Mouse (Mus musculus) liver, embryonic 16.5 days (tissue): ENCODE results near the gene Tspo2. TPM values are rescaled to one million over a fixed set of nuclear protein-coding genes. Genes with fewer than 3 reads are reported as not detected.

Experiments
- ATAC-seq: fragments of 200-750 bp; cut with Nextera tagmentation; 2 replicates; pipeline ENCODE4 v1.8.0; 2017; ENCODE audit warnings: low read depth, mild to moderate bottlenecking, moderate number of reproducible peaks, moderate library complexity
- H3K27ac ChIP-seq: fragments of 300-500 bp; sonication (generic); 2 replicates; pipeline ENCODE4 v1.5.1; 2014; ENCODE audit warnings: mild to moderate bottlenecking, low read length
- H3K27me3 ChIP-seq: fragments of 300-500 bp; sonication (generic); 2 replicates; pipeline ENCODE4 v1.6.1; 2014; ENCODE audit warnings: low read depth, low read length, mixed read lengths; ENCODE audit not compliant: control insufficient read depth, insufficient read depth
- H3K36me3 ChIP-seq: fragments of 300-500 bp; sonication (generic); 2 replicates; pipeline ENCODE4 v1.6.1; 2014; ENCODE audit warnings: mild to moderate bottlenecking; ENCODE audit not compliant: control insufficient read depth, insufficient read depth
- H3K4me1 ChIP-seq: fragments of 300-500 bp; sonication (generic); 2 replicates; pipeline ENCODE4 v1.6.1; 2014; ENCODE audit warnings: low read depth, low read length, mixed read lengths; ENCODE audit not compliant: control insufficient read depth
- H3K4me2 ChIP-seq: fragments of 300-500 bp; sonication (generic); 2 replicates; pipeline ENCODE4 v1.6.1; 2014; ENCODE audit warnings: low read depth, low read length, mixed read lengths
- H3K4me3 ChIP-seq: fragments of 300-500 bp; sonication (generic); 2 replicates; pipeline ENCODE4 v1.5.1; 2014; ENCODE audit warnings: low read depth, mild to moderate bottlenecking, low read length
- H3K9ac ChIP-seq: fragments of 300-500 bp; sonication (generic); 2 replicates; pipeline ENCODE4 v1.6.1; 2014; ENCODE audit warnings: low read depth, low read length
- H3K9me3 ChIP-seq: fragments of 300-500 bp; sonication (generic); replicated peaks from 2 replicates; pipeline ENCODE4 v1.6.1; 2016; ENCODE audit warnings: low read length; ENCODE audit not compliant: control insufficient read depth
- WGBS: fragments of 180-500 bp; shearing (Covaris S2); extraction: QIAGEN DNeasy Blood & Tissue Kit; methylation state at CpG from one replicate; pipeline ENCODE4 v1.1.7; 2014; ENCODE audit not compliant: insufficient replicate concordance; 5-methylcytosine and 5-hydroxymethylcytosine counted together
- polyA plus RNA-seq: library from polyadenylated mRNA; unstranded; fragments of >200 nt; fragmentation: Nextera tagmentation; extraction: Ambion mirVana; gene quantifications from 2 replicates; pipeline ENCODE4 v1.2.1, GENCODE M21; 2015

The Tspo2 gene
- polyA plus RNA-seq, 1 experiment from 2014 or later: 193 TPM

DNA sequence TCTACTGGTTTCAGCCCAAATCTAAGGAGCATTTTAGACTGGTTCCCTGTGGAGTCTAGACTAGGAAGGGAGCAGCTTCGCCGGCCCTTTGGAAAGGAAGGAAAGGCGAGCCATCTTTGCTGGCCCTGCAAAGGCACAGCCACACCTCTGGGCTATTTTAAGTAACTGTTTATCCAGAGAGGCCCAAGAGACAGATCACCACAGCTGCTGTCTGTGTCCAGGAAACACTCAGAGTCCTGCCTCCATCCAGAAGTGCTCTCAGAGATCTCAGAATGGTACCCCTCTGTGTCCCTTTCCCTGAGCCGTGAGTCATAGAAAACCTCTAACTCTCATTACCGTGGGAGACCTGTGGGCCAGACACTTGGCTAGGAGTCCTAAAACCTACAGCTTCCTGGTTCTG lies 20.9 kb downstream of the Tspo2 start:
- Histone ChIP-seq H3K27me3 (no peaks in the 10 kb centered on the region), H3K4me3 (no peak overlapping the region), H3K27ac (no peak overlapping the region), H3K9me3 (no peaks in the 10 kb centered on the region), H3K9ac (no peak overlapping the region), H3K4me1 (peaks cover 26% of the 10 kb centered on the region), H3K4me2 (no peak overlapping the region), H3K36me3 (no peaks in the 10 kb centered on the region)
- 25% methylated on average over 5 of the region's 5 CpGs for WGBS
- ATAC-seq: no peak

DNA sequence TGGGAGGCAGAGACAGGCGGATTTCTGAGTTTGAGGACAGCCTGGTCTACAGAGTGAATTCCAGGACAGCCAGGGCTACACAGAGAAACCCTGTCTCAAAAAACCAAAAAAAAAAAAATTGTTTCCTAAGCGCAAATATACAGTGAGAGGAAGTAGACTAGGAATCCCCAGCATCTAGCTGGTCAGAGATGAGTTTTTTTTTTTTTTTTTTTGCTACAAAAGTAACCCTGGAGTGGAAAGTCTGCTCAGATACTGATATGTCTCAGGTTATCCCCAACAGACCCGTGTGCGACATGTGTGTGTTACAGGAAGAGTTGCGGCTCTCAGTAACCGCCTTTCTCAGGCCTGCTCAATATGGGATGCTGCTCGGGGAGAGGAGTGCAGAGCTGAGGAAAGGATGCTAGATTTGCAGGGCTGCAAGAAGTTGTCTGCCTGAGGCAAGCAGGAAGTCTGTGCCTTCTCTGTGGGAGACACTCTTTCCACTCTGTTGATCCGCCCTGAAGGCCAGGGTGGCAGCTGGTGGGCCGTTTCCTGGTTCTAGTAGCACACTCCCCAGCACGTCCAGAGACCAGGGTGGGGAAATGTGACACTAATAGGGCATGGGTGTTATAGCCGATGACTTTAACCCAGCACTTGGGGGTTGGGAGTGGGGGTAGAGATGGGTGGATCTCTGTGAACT lies 23.3 kb downstream of the Tspo2 start:
- no peaks in the 10 kb centered on the region for H3K9me3 ChIP-seq
- ATAC-seq: no peak
- no peak overlapping the region for H3K9ac ChIP-seq
- no peaks in the 10 kb centered on the region for H3K27me3 ChIP-seq
- WGBS: 33% methylated on average over 11 of the region's 11 CpGs
- H3K4me3 ChIP-seq: no peak overlapping the region
- H3K4me2 ChIP-seq: no peak overlapping the region
- no peaks in the 10 kb centered on the region for H3K36me3 ChIP-seq
- H3K4me1 ChIP-seq: peaks cover 26% of the 10 kb centered on the region
- H3K27ac ChIP-seq: no peak overlapping the region

DNA sequence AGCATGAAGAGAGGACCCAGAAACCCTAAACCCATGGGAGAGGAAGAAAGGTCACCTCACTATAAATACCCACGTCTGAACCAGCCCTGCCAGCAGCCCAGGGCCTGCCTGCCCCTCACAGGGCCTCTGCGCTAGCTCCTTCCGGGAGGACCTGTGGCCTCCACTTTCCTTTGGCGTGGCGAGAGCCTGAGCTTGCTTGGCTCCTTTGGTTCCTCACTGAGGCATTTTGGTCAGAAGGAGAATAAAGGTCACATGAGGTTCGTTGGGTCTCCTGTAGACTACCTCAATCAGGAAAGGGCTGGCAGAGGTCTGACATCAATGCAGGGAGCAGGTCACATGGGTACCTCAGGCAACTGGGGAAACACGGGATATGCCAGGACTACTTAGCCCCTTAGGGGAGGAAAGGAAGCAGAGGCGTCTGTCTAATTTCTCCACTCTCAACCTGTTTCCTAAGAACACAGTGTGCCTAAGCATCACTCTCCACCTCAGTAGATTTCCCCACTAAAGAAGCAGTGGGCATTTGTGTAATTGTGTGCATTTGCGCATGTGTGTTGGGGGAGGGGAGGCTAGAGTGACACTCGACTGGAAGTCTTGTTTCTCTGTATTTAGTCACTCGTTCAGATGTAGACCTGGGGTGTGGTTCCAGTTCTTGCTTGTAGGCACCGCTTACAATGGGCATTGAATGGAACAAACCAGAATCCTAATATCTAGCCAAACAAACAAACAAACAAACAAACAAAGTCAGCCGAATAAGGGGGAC lies 24.2 kb downstream of the Tspo2 start:
- H3K27ac ChIP-seq: no peak overlapping the region
- no peaks in the 10 kb centered on the region for H3K36me3 ChIP-seq
- no peak overlapping the region for H3K4me2 ChIP-seq
- peaks cover 19% of the 10 kb centered on the region for H3K4me1 ChIP-seq
- no peak overlapping the region for H3K9ac ChIP-seq
- H3K4me3 ChIP-seq: no peak overlapping the region
- H3K9me3 ChIP-seq: no peaks in the 10 kb centered on the region
- 41% methylated on average over 13 of the region's 13 CpGs for WGBS
- H3K27me3 ChIP-seq: no peaks in the 10 kb centered on the region
- ATAC-seq: no peak

DNA sequence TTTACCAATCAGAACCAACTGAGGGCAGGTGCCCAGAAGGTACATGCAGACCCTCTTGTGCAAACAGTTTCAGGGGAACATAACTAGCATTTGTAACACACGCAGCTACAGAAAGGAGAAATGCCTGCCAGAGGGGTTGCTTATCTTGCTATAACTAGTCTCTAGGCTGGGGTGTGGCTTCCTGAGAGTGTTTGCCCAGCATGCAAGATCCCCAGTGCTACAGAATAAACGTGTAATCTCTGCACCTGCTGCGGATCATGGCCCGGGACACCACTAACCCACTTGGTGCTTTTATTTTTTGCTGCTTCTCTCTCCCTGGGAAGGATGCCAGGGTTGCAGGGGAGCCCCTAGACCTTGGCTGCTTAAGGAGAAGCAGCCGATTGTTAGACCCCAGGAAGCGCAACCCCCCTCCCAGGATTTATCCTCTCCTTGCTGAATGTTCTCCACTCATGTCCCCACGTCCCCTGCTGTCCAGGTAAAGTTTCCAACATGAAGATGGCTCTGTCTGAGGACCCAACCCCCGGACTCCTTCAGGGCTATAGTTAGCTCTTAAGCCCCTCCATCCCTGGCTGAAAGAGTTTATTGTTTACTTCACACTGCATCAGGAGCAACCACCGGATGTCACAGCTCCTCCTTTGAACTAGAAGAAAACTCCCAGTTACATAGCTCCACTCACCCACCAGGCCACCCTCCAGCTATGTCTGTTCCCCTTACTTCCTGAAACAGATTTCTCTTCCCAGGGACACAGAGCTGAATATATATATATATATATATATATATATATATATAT lies 25.3 kb downstream of the Tspo2 start:
- 22% methylated on average over 9 of the region's 9 CpGs for WGBS
- Histone ChIP-seq H3K27ac (no peak overlapping the region; the same call in 1 of the 2 replicates), H3K4me3 (no peak overlapping the region), H3K9ac (no peak overlapping the region), H3K4me2 (no peak overlapping the region), H3K9me3 (no peaks in the 10 kb centered on the region), H3K4me1 (peaks cover 19% of the 10 kb centered on the region), H3K27me3 (no peaks in the 10 kb centered on the region), H3K36me3 (no peaks in the 10 kb centered on the region)
- no peak; the same call in 1 of the 2 replicates for ATAC-seq

DNA sequence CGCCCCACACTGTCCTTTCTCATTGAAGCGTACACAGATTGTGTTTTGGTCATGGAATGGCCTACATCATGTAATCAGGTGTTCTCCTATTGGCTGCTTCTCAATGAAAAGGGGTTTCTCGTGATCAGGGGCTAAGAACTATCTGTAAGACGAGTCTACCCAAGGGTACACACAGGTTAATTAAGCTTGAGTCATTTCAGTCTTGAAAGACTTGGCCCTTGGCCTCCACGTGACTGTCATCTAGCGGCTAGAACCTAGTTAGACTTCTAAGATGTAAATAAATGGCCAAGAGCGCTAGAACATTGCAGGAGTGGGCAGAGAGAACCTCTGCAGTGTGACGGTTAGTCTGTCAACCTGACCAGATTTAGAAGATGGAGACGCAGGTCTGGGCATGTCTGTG lies 27.1 kb downstream of the Tspo2 start:
- WGBS: 79% methylated on average over 9 of the region's 9 CpGs
- no peak for ATAC-seq
- H3K4me3 ChIP-seq: no peak overlapping the region
- H3K27ac ChIP-seq: no peak overlapping the region
- H3K4me2 ChIP-seq: no peak overlapping the region
- no peaks in the 10 kb centered on the region for H3K36me3 ChIP-seq
- no peak overlapping the region for H3K9ac ChIP-seq
- no peaks in the 10 kb centered on the region for H3K9me3 ChIP-seq
- H3K27me3 ChIP-seq: no peaks in the 10 kb centered on the region
- H3K4me1 ChIP-seq: peaks cover 15% of the 10 kb centered on the region

DNA sequence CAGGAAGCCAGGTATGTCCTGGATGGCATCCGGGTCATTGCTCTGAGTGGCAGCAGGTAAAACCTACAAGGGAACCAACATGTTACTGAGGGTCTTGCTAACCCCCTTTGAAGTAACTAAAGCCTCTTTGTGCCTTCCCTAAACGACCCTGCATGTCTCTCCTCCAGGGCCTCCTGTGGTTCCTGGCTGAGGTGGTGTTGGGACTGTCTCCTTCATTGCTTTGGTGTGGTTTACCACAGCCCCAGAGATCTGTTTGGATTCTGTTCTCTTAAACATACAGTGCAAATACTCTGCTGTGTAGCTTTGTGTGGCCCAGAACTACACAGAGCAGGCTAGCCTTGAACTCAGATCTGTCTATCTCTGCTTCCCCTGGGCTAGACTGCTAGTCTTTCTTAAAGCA lies 31.8 kb downstream of the Tspo2 start:
- H3K27me3 ChIP-seq: no peaks in the 10 kb centered on the region

DNA sequence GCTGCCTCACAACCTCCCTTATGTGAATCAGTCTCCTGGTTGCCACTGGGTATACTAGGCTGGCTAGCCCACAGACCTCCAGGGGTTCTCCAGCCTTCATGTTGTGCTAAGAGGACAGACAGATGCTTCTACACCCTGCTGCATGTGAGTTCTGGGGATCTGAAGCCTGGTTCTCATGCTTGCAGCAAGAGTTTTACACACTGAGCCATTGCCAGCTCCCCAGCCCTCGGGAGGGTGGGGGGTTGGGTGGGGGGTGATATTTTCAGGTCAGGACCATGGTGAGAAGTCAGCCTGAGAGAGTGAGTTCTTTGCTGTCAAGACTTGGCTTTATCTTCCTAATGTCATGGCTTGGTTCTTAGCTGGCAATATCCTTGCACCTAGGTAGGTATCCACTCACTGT lies 32.5 kb downstream of the Tspo2 start:
- WGBS: 32% methylated on average over 1 of the region's 1 CpGs
- peak overlapping the region; percentile 35; the same call in 1 of the 2 replicates for H3K27ac ChIP-seq
- H3K36me3 ChIP-seq: peaks cover 23% of the 10 kb centered on the region
- H3K9ac ChIP-seq: 0 out of 2 replicates have a peak overlapping the region, but pooled peaks have one; percentile 17
- H3K27me3 ChIP-seq: no peaks in the 10 kb centered on the region
- H3K4me1 ChIP-seq: peaks cover 21% of the 10 kb centered on the region
- ATAC-seq: no peak
- H3K9me3 ChIP-seq: no peaks in the 10 kb centered on the region
- peak overlapping the region; percentile 44 for H3K4me2 ChIP-seq
- no peak overlapping the region; the same call in 1 of the 2 replicates for H3K4me3 ChIP-seq

More for the DNA sequence above, 31.8 kb downstream of the Tspo2 start:
- Histone ChIP-seq H3K36me3 (peaks cover 18% of the 10 kb centered on the region), H3K4me3 (no peak overlapping the region), H3K27ac (no peak overlapping the region), H3K9ac (no peak overlapping the region), H3K9me3 (no peaks in the 10 kb centered on the region), H3K4me1 (peaks cover 21% of the 10 kb centered on the region), H3K4me2 (no peak overlapping the region)
- no peak for ATAC-seq
- WGBS: 46% methylated on average over 2 of the region's 2 CpGs

DNA sequence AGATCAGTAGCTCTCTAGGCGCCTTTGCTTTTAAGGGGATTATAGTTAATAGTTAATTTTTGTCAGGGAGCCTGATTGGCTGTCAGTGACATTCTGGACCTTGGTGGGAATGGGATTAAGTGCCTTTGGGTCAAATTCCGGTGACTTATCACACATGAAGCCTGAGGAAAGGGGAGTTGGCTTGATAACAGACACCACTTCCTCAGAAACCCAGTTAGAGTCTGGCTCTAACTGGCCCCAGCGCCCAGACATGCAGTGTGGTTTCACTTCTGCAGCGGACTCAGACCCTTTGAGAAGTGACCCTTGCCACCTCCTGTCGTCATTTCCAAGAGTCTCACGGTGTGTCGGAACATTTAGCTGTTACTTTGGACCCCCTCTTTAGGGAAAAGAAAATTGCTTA lies 33.1 kb downstream of the Tspo2 start:
- Histone ChIP-seq H3K9ac (0 out of 2 replicates have a peak overlapping the region, but pooled peaks have one; percentile 9), H3K4me2 (peak overlapping the region; percentile 44), H3K27ac (peak overlapping the region; percentile 35; the same call in 1 of the 2 replicates), H3K4me1 (peaks cover 21% of the 10 kb centered on the region), H3K27me3 (no peaks in the 10 kb centered on the region), H3K36me3 (peaks cover 27% of the 10 kb centered on the region), H3K9me3 (no peaks in the 10 kb centered on the region), H3K4me3 (peak overlapping the region; percentile 26)
- ATAC-seq: peak; percentile 47
- WGBS: 10% methylated on average over 7 of the region's 7 CpGs
